25 mouse cellular contexts compared by ENCODE assay signal in genomic region chr10:42241775-42242174, GRCm38 (mm10). TPM values are rescaled to one million over a fixed set of nuclear protein-coding genes. Genes with fewer than 3 reads are reported as not detected.
DNase-seq lines count a peak whose midpoint lies in the region; ATAC-seq and TF ChIP-seq lines count a peak whose summit lies in the region.
"Had no signal": no experiment of that assay in that cellular context is flagged by ENCODE, and none has a peak within 500 bp of the region (broad histone marks: within the 10 kb centered on the region; RNA-seq: fewer than 3 reads in every experiment).

No protein-coding gene starts in this region.

- no peak for TF ChIP-seq CTCF in heart, postnatal 0 days (IDR thresholded peaks at IDR 0.05; ENCODE audit: low read depth)
- TF ChIP-seq CTCF in olfactory bulb, adult 2 months (IDR thresholded peaks at IDR 0.05; ENCODE audit: insufficient read depth, low read depth, low read length): no peak

- no peaks in the 10 kb centered on the region for H3K27me3 ChIP-seq in heart, postnatal 0 days (ENCODE audit: control insufficient read depth, insufficient read depth, low read length)
- H3K27me3 ChIP-seq in heart, embryonic 11.5 days (ENCODE audit: control insufficient read depth, insufficient read depth, low read length): no peaks in the 10 kb centered on the region
- H3K27me3 ChIP-seq in liver, embryonic 12.5 days (replicated peaks): no peaks in the 10 kb centered on the region
- H3K27me3 ChIP-seq in liver, embryonic 11.5 days (replicated peaks; ENCODE audit: control insufficient read depth, insufficient read depth, low read length): no peaks in the 10 kb centered on the region
- H3K27me3 ChIP-seq: CH12.LX; embryonic facial prominence, embryonic 12.5 days; heart, embryonic 12.5 days; hindbrain, embryonic 15.5 days; midbrain, embryonic 12.5 days; Patski had no signal

- no peak for ATAC-seq in heart, postnatal 0 days (ENCODE audit: insufficient read depth, low read depth)
- no peak for ATAC-seq in heart, embryonic 11.5 days (replicated peaks; ENCODE audit: insufficient number of reproducible peaks, low FRiP score, low TSS enrichment)
- no peak for ATAC-seq in liver, embryonic 12.5 days
- no peak for ATAC-seq in liver, embryonic 11.5 days (replicated peaks; ENCODE audit: low FRiP score)
- ATAC-seq: intestine, embryonic 16.5 days; Patski had no signal

- peak overlapping the region; percentile 41 for H3K27ac ChIP-seq in heart, postnatal 0 days (ENCODE audit: low read depth)
- H3K27ac ChIP-seq in heart, embryonic 11.5 days (ENCODE audit: low read depth, low read length): no peak overlapping the region
- peak overlapping the region; percentile 46; the same call in 1 of the 2 replicates for H3K27ac ChIP-seq in liver, embryonic 12.5 days
- no peak overlapping the region for H3K27ac ChIP-seq in liver, embryonic 11.5 days (ENCODE audit: low read depth, low read length)
- peak overlapping the region; percentile 50; the same call in 1 of the 2 replicates for H3K27ac ChIP-seq in olfactory bulb, adult 2 months (ENCODE audit: insufficient read depth, low read depth, low read length)
- H3K27ac ChIP-seq: embryonic facial prominence, embryonic 12.5 days; hindbrain, embryonic 15.5 days; midbrain, embryonic 12.5 days had no signal

- no peak for TF ChIP-seq EP300 in heart, postnatal 0 days (IDR thresholded peaks at IDR 0.05; ENCODE audit: low read depth)

- no peaks in the 10 kb centered on the region for H3K36me3 ChIP-seq in heart, postnatal 0 days (replicated peaks; ENCODE audit: control insufficient read depth, insufficient read depth, low read length)
- no peaks in the 10 kb centered on the region for H3K36me3 ChIP-seq in heart, embryonic 11.5 days (ENCODE audit: control insufficient read depth, insufficient read depth, low read length)
- H3K36me3 ChIP-seq in liver, embryonic 12.5 days: peaks cover 85% of the 10 kb centered on the region
- peaks cover 3% of the 10 kb centered on the region; the same call in 1 of the 2 replicates for H3K36me3 ChIP-seq in liver, embryonic 11.5 days (ENCODE audit: control insufficient read depth, insufficient read depth, low read length)
- H3K36me3 ChIP-seq: embryonic facial prominence, embryonic 12.5 days; heart, embryonic 12.5 days; hindbrain, embryonic 15.5 days; midbrain, embryonic 12.5 days had no signal

- no peak for DNase-seq in heart, postnatal 0 days (ENCODE audit: low spot score)
- no peak for DNase-seq in liver, embryonic 11.5 days (ENCODE audit: low spot score)
- DNase-seq in right cerebral cortex, adult 18-20 months: peak; percentile 24
- no peak for DNase-seq in right cerebral cortex, adult 2 months (ENCODE audit: low spot score in 2 of 2)
- DNase-seq: adrenal gland, postnatal 36 days; B cell, adult 2 months; cerebellum, adult 11 months; cerebellum, postnatal 14 days; gastrocnemius, postnatal 10 days; heart, adult 11 months; heart, postnatal 36 days; kidney, adult 9 months; kidney, postnatal 14 days; left cerebral cortex, postnatal 4 days had no signal

- H3K9me3 ChIP-seq in heart, postnatal 0 days (replicated peaks; ENCODE audit: control insufficient read depth, low read length): no peaks in the 10 kb centered on the region
- no peaks in the 10 kb centered on the region for H3K9me3 ChIP-seq in heart, embryonic 11.5 days (replicated peaks; ENCODE audit: control insufficient read depth, low read length)
- H3K9me3 ChIP-seq in liver, embryonic 12.5 days (replicated peaks): no peaks in the 10 kb centered on the region
- no peaks in the 10 kb centered on the region for H3K9me3 ChIP-seq in liver, embryonic 11.5 days (ENCODE audit: control insufficient read depth, low read length)
- H3K9me3 ChIP-seq: embryonic facial prominence, embryonic 12.5 days; G1E; heart, embryonic 12.5 days; hindbrain, embryonic 15.5 days; midbrain, embryonic 12.5 days had no signal

- peaks cover 41% of the 10 kb centered on the region for H3K4me1 ChIP-seq in heart, postnatal 0 days (ENCODE audit: control insufficient read depth, insufficient read depth)
- H3K4me1 ChIP-seq in heart, embryonic 11.5 days (ENCODE audit: control insufficient read depth, insufficient read depth, low read length): peaks cover 37% of the 10 kb centered on the region
- peaks cover 97% of the 10 kb centered on the region for H3K4me1 ChIP-seq in liver, embryonic 12.5 days
- peaks cover 47% of the 10 kb centered on the region for H3K4me1 ChIP-seq in liver, embryonic 11.5 days (replicated peaks; ENCODE audit: control insufficient read depth, insufficient read depth, low read length)
- H3K4me1 ChIP-seq in olfactory bulb, adult 2 months (ENCODE audit: control insufficient read depth, insufficient read depth, low read length): peaks cover 20% of the 10 kb centered on the region
- H3K4me1 ChIP-seq: hindbrain, embryonic 15.5 days had no signal

- TF ChIP-seq POLR2A in olfactory bulb, adult 2 months (IDR thresholded peaks at IDR 0.05; ENCODE audit: insufficient read depth, low read depth, low read length): no peak

- WGBS in heart, postnatal 0 days: 51% methylated on average over 4 of the region's 4 CpGs
- WGBS in heart, embryonic 11.5 days (ENCODE audit: insufficient replicate concordance): 68% methylated on average over 4 of the region's 4 CpGs
- WGBS in liver, embryonic 12.5 days (ENCODE audit: insufficient replicate concordance): 84% methylated on average over 4 of the region's 4 CpGs
- WGBS in liver, embryonic 11.5 days: 76% methylated on average over 4 of the region's 4 CpGs
- 28% methylated on average over 4 of the region's 4 CpGs for WGBS in olfactory bulb, adult 2 months

- no peak overlapping the region for H3K9ac ChIP-seq in heart, postnatal 0 days (replicated peaks; ENCODE audit: low read depth, low read length)
- no peak overlapping the region for H3K9ac ChIP-seq in heart, embryonic 11.5 days (ENCODE audit: low read depth, low read length)
- no peak overlapping the region for H3K9ac ChIP-seq in liver, embryonic 12.5 days
- H3K9ac ChIP-seq in liver, embryonic 11.5 days (ENCODE audit: low read depth, low read length): no peak overlapping the region
- H3K9ac ChIP-seq: embryonic facial prominence, embryonic 12.5 days; heart, embryonic 12.5 days; hindbrain, embryonic 15.5 days; midbrain, embryonic 12.5 days had no signal

- H3K4me2 ChIP-seq in heart, postnatal 0 days (ENCODE audit: low read depth, low read length): no peak overlapping the region
- H3K4me2 ChIP-seq in heart, embryonic 11.5 days: no peak overlapping the region
- H3K4me2 ChIP-seq in liver, embryonic 12.5 days: no peak overlapping the region
- no peak overlapping the region for H3K4me2 ChIP-seq in liver, embryonic 11.5 days
- H3K4me2 ChIP-seq: embryonic facial prominence, embryonic 12.5 days; heart, embryonic 12.5 days; hindbrain, embryonic 15.5 days; midbrain, embryonic 12.5 days had no signal

- H3K4me3 ChIP-seq in heart, postnatal 0 days (ENCODE audit: low read depth, low read length): no peak overlapping the region
- H3K4me3 ChIP-seq in heart, embryonic 11.5 days (ENCODE audit: low read depth, low read length): no peak overlapping the region
- no peak overlapping the region for H3K4me3 ChIP-seq in liver, embryonic 12.5 days
- H3K4me3 ChIP-seq in liver, embryonic 11.5 days (ENCODE audit: low read depth, low read length): no peak overlapping the region
- H3K4me3 ChIP-seq in olfactory bulb, adult 2 months (ENCODE audit: insufficient read depth, low read depth, low read length): no peak overlapping the region
- H3K4me3 ChIP-seq: embryonic facial prominence, embryonic 12.5 days; heart, embryonic 12.5 days; hindbrain, embryonic 15.5 days; midbrain, embryonic 12.5 days had no signal

RNA-seq across cellular contexts. Expression of gene Foxo3, which starts 34.8 kb away (rescaled TPM):
- 51.9 and 70.8 TPM in 2 replicates for total RNA-seq in heart, postnatal 0 days (2014; rRNA removed; ENCODE audit: low replicate concordance)
- polyA plus RNA-seq in heart, postnatal 0 days (2015; fragmentation: Nextera tagmentation; extraction: Ambion mirVana): 5.4 and 6.5 TPM in 2 replicates
- polyA plus RNA-seq in heart, embryonic 11.5 days (2014; fragmentation: Nextera tagmentation; extraction: Ambion mirVana): 5.2 and 7.3 TPM in 2 replicates
- polyA plus RNA-seq in liver, embryonic 12.5 days (2016; fragmentation: Nextera tagmentation; extraction: Ambion mirVana): 16.9 and 17.9 TPM in 2 replicates
- polyA plus RNA-seq in liver, embryonic 11.5 days (2014; fragmentation: Nextera tagmentation; extraction: Ambion mirVana): 11.7 and 12.3 TPM in 2 replicates
- polyA plus RNA-seq in olfactory bulb, adult 2 months (2012; ENCODE audit: insufficient read depth, insufficient read length, low replicate concordance, missing spikeins): 89.0 TPM in 1 of 2 replicates, not detected in the other

Comparison
In these comparisons a context has a peak if more than half of its experiments do, and no peak if none do; other contexts are left out.
1. H3K27ac ChIP-seq: peak in heart, postnatal 0 days (single experiment), liver, embryonic 12.5 days (single experiment) and olfactory bulb, adult 2 months (single experiment); none in heart, embryonic 11.5 days (single experiment) and liver, embryonic 11.5 days (single experiment).